Mouse (Mus musculus) kidney, adult 2 months (tissue): ENCODE data around the gene Cyp2j7. TPM values are rescaled to one million over a fixed set of nuclear protein-coding genes. Genes with fewer than 3 reads are reported as not detected.
"Not testable (repeated sequence)": the region's sequence is repeated elsewhere in the genome, so short reads cannot be mapped to it uniquely, and the experiment has no call there.

ENCODE experiments used
- DNase-seq: peaks from one replicate; pipeline ENCODE4 v3.0.0; 2021
- H3K27ac ChIP-seq: fragments of 200-500 bp; 2 replicates; pipeline ENCODE4 v1.5.1; 2012; ENCODE audit warnings: low read depth, low read length, control low read depth, inconsistent platforms; ENCODE audit not compliant: insufficient read depth
- H3K27me3 ChIP-seq: fragments of 200-500 bp; replicated peaks from 2 replicates; pipeline ENCODE4 v1.6.1; 2012; ENCODE audit warnings: mild to moderate bottlenecking, moderate library complexity, low read length, inconsistent platforms; ENCODE audit not compliant: control insufficient read depth, insufficient read depth
- H3K36me3 ChIP-seq: fragments of 200-500 bp; 2 replicates; pipeline ENCODE4 v1.6.1; 2012; ENCODE audit warnings: mild to moderate bottlenecking, moderate library complexity, low read length, inconsistent platforms; ENCODE audit not compliant: control insufficient read depth, insufficient read depth
- H3K4me1 ChIP-seq: fragments of 200-500 bp; 2 replicates; pipeline ENCODE4 v1.6.1; 2011; ENCODE audit warnings: low read length; ENCODE audit not compliant: control insufficient read depth, insufficient read depth
- H3K4me3 ChIP-seq: fragments of 200-500 bp; 2 replicates; pipeline ENCODE4 v1.5.1; 2011; ENCODE audit warnings: mild to moderate bottlenecking, low read depth, low read length, control low read depth; ENCODE audit not compliant: insufficient read depth
- CTCF ChIP-seq: fragments of 200-500 bp; conservative IDR thresholded peaks from 2 replicates; pipeline ENCODE4 v1.5.1; 2011; ENCODE audit warnings: low read depth, mild to moderate bottlenecking, control low read depth, low read length, moderate library complexity, mixed read lengths; ENCODE audit not compliant: insufficient read depth, insufficient read length
- POLR2A ChIP-seq: fragments of 200-500 bp; IDR thresholded peaks from one replicate; pipeline ENCODE4 v1.6.1; 2011; ENCODE audit warnings: low read depth, low read length, control low read depth
- WGBS: fragments of 180-500 bp; shearing (Covaris S2); methylation state at CpG from one replicate; pipeline ENCODE4 v1.1.7; 2018; 5-methylcytosine and 5-hydroxymethylcytosine counted together
- polyA plus RNA-seq: library from polyadenylated mRNA; depleted of rRNA; stranded (reverse); fragments of >200 nt; gene quantifications from 2 replicates; pipeline ENCODE4 v1.2.3, GENCODE M21; 2012; rRNA removed

Gene Cyp2j7
- 0.64 and 0.91 TPM in 2 replicates for polyA plus RNA-seq

GRCm38 (mm10) chr4:96236559-96236958 lies at the start of gene Cyp2j7:
Gene Cyp2j7 (minus strand): TSS chr4:96236659.
- DNase-seq: no peak
- WGBS: 74% methylated on average over 3 of the region's 3 CpGs
- no peak for TF ChIP-seq CTCF
- TF ChIP-seq POLR2A: no peak
- H3K36me3 ChIP-seq: no peaks in the 10 kb centered on the region
- H3K4me1 ChIP-seq: no peaks in the 10 kb centered on the region
- H3K4me3 ChIP-seq: no peak within 1 kb of the TSS
- H3K27me3 ChIP-seq: no peaks in the 10 kb centered on the region
- H3K27ac ChIP-seq: no peak within 1 kb of the TSS

- WGBS: 75% methylated on average over 1 of the region's 1 CpGs
- not testable (repeated sequence) for H3K36me3 ChIP-seq, DNase-seq
These were observed 40.4 kb upstream of the Cyp2j7 start for GRCm38 (mm10) chr4:96276896-96277295.

GRCm38 (mm10) chr4:96273907-96274306 lies 37.4 kb upstream of the Cyp2j7 start:
- Histone ChIP-seq H3K36me3 (no peaks in the 10 kb centered on the region), H3K4me3 (no peak overlapping the region), H3K27ac (no peak overlapping the region), H3K4me1 (no peaks in the 10 kb centered on the region), H3K27me3 (no peaks in the 10 kb centered on the region)
- DNase-seq: peak; percentile 70
- peak; percentile 71 for TF ChIP-seq CTCF
- no peak for TF ChIP-seq POLR2A

More at GRCm38 (mm10) chr4:96276896-96277295, 40.4 kb upstream of the Cyp2j7 start:
- H3K4me3 ChIP-seq, H3K4me1 ChIP-seq, H3K27me3 ChIP-seq, H3K27ac ChIP-seq: not testable (repeated sequence)

GRCm38 (mm10) chr4:96196701-96197100 lies 39.8 kb downstream of the Cyp2j7 start:
- Histone ChIP-seq H3K4me1 (no peaks in the 10 kb centered on the region), H3K27me3 (no peaks in the 10 kb centered on the region), H3K4me3 (no peak overlapping the region), H3K36me3 (no peaks in the 10 kb centered on the region), H3K27ac (no peak overlapping the region)
- TF ChIP-seq CTCF: no peak
- 75% methylated on average over 1 of the region's 1 CpGs for whole genome bisulfite sequencing
- DNase-seq: no peak

- H3K36me3 ChIP-seq, H3K4me3 ChIP-seq, DNase-seq, H3K27ac ChIP-seq, H3K4me1 ChIP-seq, H3K27me3 ChIP-seq: not testable (repeated sequence)
- 91% methylated on average over 5 of the region's 5 CpGs for WGBS
These were observed 47.1 kb downstream of the Cyp2j7 start for GRCm38 (mm10) chr4:96189321-96189720.

GRCm38 (mm10) chr4:96188671-96189070 lies 47.8 kb downstream of the Cyp2j7 start:
- not testable (repeated sequence) for H3K27me3 ChIP-seq, H3K4me3 ChIP-seq, H3K4me1 ChIP-seq, H3K27ac ChIP-seq, H3K36me3 ChIP-seq, DNase-seq
- WGBS: 80% methylated on average over 2 of the region's 2 CpGs

- H3K27ac ChIP-seq, H3K36me3 ChIP-seq, H3K4me1 ChIP-seq, H3K4me3 ChIP-seq, H3K27me3 ChIP-seq, DNase-seq: not testable (repeated sequence)
- 77% methylated on average over 2 of the region's 2 CpGs for WGBS
These were observed 48.3 kb downstream of the Cyp2j7 start for GRCm38 (mm10) chr4:96188146-96188545.

GRCm38 (mm10) chr4:96184716-96185115 lies 51.7 kb downstream of the Cyp2j7 start:
- H3K4me3 ChIP-seq, H3K36me3 ChIP-seq, H3K4me1 ChIP-seq, H3K27ac ChIP-seq, H3K27me3 ChIP-seq, DNase-seq: not testable (repeated sequence)
- WGBS: 84% methylated on average over 2 of the region's 2 CpGs
